Mouse (Mus musculus) thymus, adult 2 months (tissue): Measurements from ENCODE around the gene Maml3.

Experiments
- CTCF ChIP-seq: fragments of 200-500 bp; IDR thresholded peaks from 2 replicates; pipeline ENCODE4 v1.5.1; 2012; ENCODE audit warnings: mild to moderate bottlenecking, control low read depth, low read length, moderate library complexity, borderline replicate concordance; ENCODE audit not compliant: control insufficient read depth, poor library complexity, insufficient read depth; ENCODE audit errors: extremely low read depth
- POLR2A ChIP-seq: fragments of 200-500 bp; IDR thresholded peaks from 2 replicates; pipeline ENCODE4 v1.6.1; 2012; ENCODE audit warnings: mild to moderate bottlenecking, low read length, control low read depth, moderate library complexity; ENCODE audit not compliant: control insufficient read depth, poor library complexity, insufficient read depth; ENCODE audit errors: extremely low read depth

- TF ChIP-seq CTCF, result no peak
- TF ChIP-seq POLR2A, result no peak
Observed at GRCm38 (mm10) chr3:52066142-52066541, 38.7 kb downstream of the Maml3 start.
